Mouse (Mus musculus): ENCODE measurements at regions not wholly inside any gene's neighbourhood (a gene's known extent, or its start where the extent isn't known, plus 50 kb on each side); places are given as distances from the start of the nearest gene placed in this dataset.

- TF ChIP-seq POLR2A (IDR thresholded peaks at IDR 0.05; ENCODE audit: low read depth, low read length) (no peak), CTCF (IDR thresholded peaks at IDR 0.05; ENCODE audit: extremely low read depth, insufficient read length, insufficient replicate concordance, low read depth, low read length) (no peak)
These were observed 168.1 kb upstream of the Nectin1 start for GRCm38 (mm10) chr9:43575659-43576058.

All from small intestine, adult 2 months (tissue).